Mouse (Mus musculus) kidney, postnatal 0 days (tissue): ENCODE data around the gene Rnf220. TPM values are rescaled to one million over a fixed set of nuclear protein-coding genes. Genes with fewer than 3 reads are reported as not detected.

Source experiments
- ATAC-seq: fragments of 200-750 bp; cut with Nextera tagmentation; replicated peaks from 2 replicates; pipeline ENCODE4 v1.8.0; 2017; ENCODE audit warnings: low read depth, moderate number of reproducible peaks, moderate TSS enrichment, moderate library complexity; ENCODE audit not compliant: low FRiP score
- DNase-seq: peaks from one replicate; pipeline ENCODE4 v3.0.0-alpha.2; 2016; ENCODE audit warnings: low spot score
- H3K27ac ChIP-seq: fragments of 300-500 bp; sonication (generic); 2 replicates; pipeline ENCODE4 v1.5.1; 2014; ENCODE audit warnings: mild to moderate bottlenecking
- H3K27me3 ChIP-seq: fragments of 300-500 bp; sonication (generic); 2 replicates; pipeline ENCODE4 v1.6.1; 2014; ENCODE audit warnings: low read length, mixed read lengths; ENCODE audit not compliant: insufficient read depth
- H3K36me3 ChIP-seq: fragments of 300-500 bp; sonication (generic); 2 replicates; pipeline ENCODE4 v1.6.1; 2014; ENCODE audit warnings: low read length, mixed read lengths; ENCODE audit not compliant: insufficient read depth
- H3K4me1 ChIP-seq: fragments of 300-500 bp; sonication (generic); replicated peaks from 2 replicates; pipeline ENCODE4 v1.6.1; 2014; ENCODE audit warnings: antibody characterized with exemption, low read length, mixed read lengths; ENCODE audit not compliant: insufficient read depth
- H3K4me2 ChIP-seq: fragments of 300-500 bp; sonication (generic); 2 replicates; pipeline ENCODE4 v1.6.1; 2014; ENCODE audit warnings: mild to moderate bottlenecking, low read length, moderate library complexity, mixed read lengths
- H3K4me3 ChIP-seq: fragments of 300-500 bp; sonication (generic); replicated peaks from 2 replicates; pipeline ENCODE4 v1.5.1; 2014; ENCODE audit warnings: low read depth, low read length
- H3K9ac ChIP-seq: fragments of 300-500 bp; sonication (generic); 2 replicates; pipeline ENCODE4 v1.6.1; 2014; ENCODE audit warnings: low read depth, low read length
- H3K9me3 ChIP-seq: fragments of 300-500 bp; sonication (generic); replicated peaks from 2 replicates; pipeline ENCODE4 v1.6.1; 2016; ENCODE audit warnings: low read length, inconsistent platforms, mixed read lengths
- CTCF ChIP-seq: IDR thresholded peaks from 2 replicates; pipeline ENCODE4 v1.5.1; 2016; ENCODE audit warnings: antibody characterized with exemption, low read depth, mild to moderate bottlenecking, moderate library complexity
- WGBS: fragments of 180-500 bp; shearing (Covaris S2); extraction: QIAGEN DNeasy Blood & Tissue Kit; methylation state at CpG from one replicate; pipeline ENCODE4 v1.1.7; 2014; 5-methylcytosine and 5-hydroxymethylcytosine counted together
- polyA plus RNA-seq: library from polyadenylated mRNA; unstranded; fragments of >200 nt; fragmentation: Nextera tagmentation; extraction: Ambion mirVana; gene quantifications from 2 replicates; pipeline ENCODE4 v1.2.1, GENCODE M21; 2015

Gene Rnf220
- polyA plus RNA-seq, 1 experiment from 2014 or later, result 62.1 TPM

DNA sequence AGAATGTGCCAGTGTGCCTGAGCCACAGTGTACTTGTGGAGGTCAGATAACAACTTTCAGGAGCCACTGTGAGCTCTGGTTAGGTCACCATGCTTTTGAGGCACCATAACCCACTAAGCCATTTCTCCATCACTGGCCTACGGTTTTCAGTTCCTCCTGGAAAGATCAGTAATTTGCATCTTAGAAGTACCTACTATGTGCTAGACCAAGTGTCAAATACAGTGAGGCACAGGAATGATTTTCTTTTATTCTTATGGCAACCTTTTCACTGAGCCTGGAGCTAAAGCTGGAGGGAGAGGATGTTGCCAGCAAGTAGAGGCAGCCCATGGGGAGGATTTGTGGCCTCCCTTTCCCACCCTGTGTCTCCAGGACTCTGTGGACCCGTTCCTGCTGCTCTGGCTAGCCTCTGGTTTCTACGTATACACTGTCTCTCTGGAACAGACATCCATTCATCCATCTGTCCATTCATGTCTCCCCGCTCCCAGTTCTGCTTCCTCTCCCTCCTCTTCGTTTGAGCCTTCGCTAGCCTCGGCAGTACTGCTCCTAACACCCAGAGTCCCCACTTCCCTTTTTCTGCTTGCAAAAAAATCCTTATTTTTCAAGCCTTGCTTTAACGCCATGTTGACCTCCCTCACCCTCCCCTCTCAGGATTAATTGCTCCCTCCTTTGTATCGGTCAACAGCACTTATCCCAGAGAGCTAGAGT is 38.8 kb upstream of the Rnf220 start:
- no peak overlapping the region for H3K27ac ChIP-seq
- 61% methylated on average over 9 of the region's 9 CpGs for WGBS

DNA sequence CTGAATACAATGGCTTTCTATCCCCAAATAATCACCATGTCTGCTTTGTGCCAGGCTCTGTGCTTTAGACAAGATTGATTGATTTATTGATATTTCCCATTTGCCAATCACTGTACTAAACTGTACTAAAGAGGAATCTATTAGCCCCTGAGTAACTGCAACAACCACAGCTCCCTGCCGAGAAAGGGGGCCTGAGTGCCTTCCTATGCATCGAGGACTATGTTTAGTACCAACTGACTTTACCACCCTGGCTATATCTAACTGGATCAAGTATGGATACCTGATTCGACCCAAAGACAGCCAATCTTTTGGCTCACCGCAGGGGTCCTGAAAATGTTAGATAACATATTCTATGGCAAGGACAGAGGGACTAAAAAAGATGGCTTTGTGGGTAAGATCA is 33.0 kb upstream of the Rnf220 start:
- no peak overlapping the region for H3K4me2 ChIP-seq
- ATAC-seq (no peak), DNase-seq (no peak)
- H3K4me3 ChIP-seq, result no peak overlapping the region
- no peak overlapping the region for H3K27ac ChIP-seq
- H3K9ac ChIP-seq, result no peak overlapping the region
- WGBS, result 81% methylated on average over 4 of the region's 4 CpGs
- TF ChIP-seq CTCF, result no peak
- H3K9me3 ChIP-seq, result no peaks in the 10 kb centered on the region
- H3K36me3 ChIP-seq, result no peaks in the 10 kb centered on the region
- H3K4me1 ChIP-seq, result no peaks in the 10 kb centered on the region
- H3K27me3 ChIP-seq, result no peaks in the 10 kb centered on the region; the same call in 1 of the 2 replicates

More for the DNA sequence above, 38.8 kb upstream of the Rnf220 start:
- Histone ChIP-seq H3K27me3 (no peaks in the 10 kb centered on the region), H3K9ac (no peak overlapping the region), H3K4me2 (no peak overlapping the region), H3K4me1 (no peaks in the 10 kb centered on the region), H3K4me3 (no peak overlapping the region), H3K36me3 (no peaks in the 10 kb centered on the region), H3K9me3 (no peaks in the 10 kb centered on the region)
- TF ChIP-seq CTCF, result no peak
- ATAC-seq (no peak), DNase-seq (no peak)

DNA sequence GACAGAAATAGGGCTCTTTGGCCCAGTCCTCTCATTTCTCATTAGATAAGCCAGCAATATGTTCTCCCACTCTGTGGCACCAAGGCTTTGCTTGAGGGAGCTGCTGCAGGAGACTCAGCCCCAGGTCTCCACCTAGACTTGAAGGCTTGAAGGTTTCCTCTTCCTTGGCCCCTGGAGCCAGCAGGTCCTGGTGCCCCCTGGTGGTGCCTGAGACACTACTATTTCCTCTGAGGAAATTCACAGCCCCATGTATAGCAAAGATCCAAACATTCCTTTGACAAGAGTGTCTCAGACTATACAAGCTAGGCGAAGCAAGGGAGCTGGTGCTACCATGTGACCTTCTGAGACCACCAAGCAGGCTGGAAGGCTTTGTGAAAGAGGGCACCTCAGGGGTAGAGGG is 31.1 kb upstream of the Rnf220 start:
- Histone ChIP-seq H3K27me3 (no peaks in the 10 kb centered on the region; the same call in 1 of the 2 replicates), H3K9ac (no peak overlapping the region), H3K4me3 (no peak overlapping the region), H3K36me3 (no peaks in the 10 kb centered on the region), H3K9me3 (no peaks in the 10 kb centered on the region), H3K4me2 (no peak overlapping the region), H3K4me1 (no peaks in the 10 kb centered on the region), H3K27ac (no peak overlapping the region)
- 23% methylated on average over 1 of the region's 1 CpGs for WGBS
- DNase-seq (peak; percentile 80), ATAC-seq (no peak)
- TF ChIP-seq CTCF, result peak; percentile 88

DNA sequence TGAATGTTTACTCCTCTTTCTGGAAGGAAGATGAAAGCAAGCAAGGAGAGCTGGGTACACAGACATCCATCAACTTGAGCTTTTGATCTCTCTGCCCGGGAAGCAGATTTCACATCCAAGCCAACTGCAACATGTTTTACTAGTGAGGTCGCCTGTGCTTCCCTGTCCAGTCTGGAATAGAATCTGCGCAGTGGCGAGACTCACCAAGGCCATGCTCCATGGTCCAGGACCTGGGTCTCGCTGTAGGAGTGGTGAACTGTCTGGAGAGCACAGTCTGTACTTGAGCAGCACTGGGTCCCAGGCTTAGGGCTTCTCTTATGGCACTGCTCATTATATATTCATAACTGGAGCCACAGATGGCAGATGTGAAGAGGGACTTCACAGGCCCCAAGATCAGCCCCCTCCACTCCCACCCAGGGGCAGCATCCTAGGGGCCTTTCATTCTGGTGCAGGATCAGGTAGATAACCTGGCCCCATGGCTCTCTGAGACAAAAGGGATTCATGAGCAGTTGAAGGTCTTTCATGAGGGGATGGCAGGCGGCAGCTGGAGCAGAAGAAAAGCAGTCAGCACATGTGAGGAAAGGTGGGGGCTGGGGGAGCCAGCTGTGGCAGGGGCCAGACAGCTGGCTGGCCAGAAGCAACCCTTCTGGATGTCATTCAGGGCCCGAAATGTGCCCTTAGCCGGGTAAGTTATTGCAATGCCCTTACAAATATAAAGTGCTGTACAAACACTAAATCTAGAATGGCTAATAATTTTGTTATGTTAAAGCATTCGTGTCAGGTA is 30.5 kb upstream of the Rnf220 start:
- H3K9me3 ChIP-seq, result no peaks in the 10 kb centered on the region
- H3K4me3 ChIP-seq, result no peak overlapping the region
- no peak for TF ChIP-seq CTCF
- no peak overlapping the region for H3K4me2 ChIP-seq
- no peak overlapping the region for H3K27ac ChIP-seq
- no peak for DNase-seq
- WGBS, result 47% methylated on average over 9 of the region's 9 CpGs
- no peaks in the 10 kb centered on the region; the same call in 1 of the 2 replicates for H3K27me3 ChIP-seq
- no peaks in the 10 kb centered on the region for H3K4me1 ChIP-seq
- ATAC-seq, result no peak; the same call in 1 of the 2 replicates
- no peaks in the 10 kb centered on the region for H3K36me3 ChIP-seq
- H3K9ac ChIP-seq, result no peak overlapping the region

DNA sequence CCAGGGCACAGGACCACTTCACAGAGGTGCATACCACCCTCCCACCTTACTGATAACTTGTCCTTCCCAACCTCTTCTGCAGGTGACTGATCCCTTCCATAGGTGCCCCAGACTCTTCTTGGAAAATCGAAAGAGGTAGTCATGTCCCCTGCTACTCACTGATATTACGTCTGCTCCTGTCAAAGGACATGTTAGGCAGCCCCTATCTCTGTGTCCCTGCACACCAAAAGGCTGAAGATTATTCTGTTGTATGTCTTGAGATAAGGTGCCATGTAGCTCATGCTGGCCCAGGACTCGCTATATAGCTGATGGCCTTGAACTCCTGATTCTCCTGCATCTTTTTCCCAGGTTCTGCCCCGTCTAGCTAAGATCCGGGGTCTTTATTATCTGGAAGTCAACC is 29.1 kb upstream of the Rnf220 start:
- H3K4me3 ChIP-seq, result no peak overlapping the region
- H3K36me3 ChIP-seq, result no peaks in the 10 kb centered on the region
- no peak overlapping the region for H3K4me2 ChIP-seq
- H3K27me3 ChIP-seq, result no peaks in the 10 kb centered on the region; the same call in 1 of the 2 replicates
- H3K9ac ChIP-seq, result no peak overlapping the region
- DNase-seq (no peak), ATAC-seq (no peak)
- no peaks in the 10 kb centered on the region for H3K4me1 ChIP-seq
- TF ChIP-seq CTCF, result no peak
- H3K27ac ChIP-seq, result no peak overlapping the region
- H3K9me3 ChIP-seq, result no peaks in the 10 kb centered on the region
- 87% methylated on average over 5 of the region's 5 CpGs for WGBS

DNA sequence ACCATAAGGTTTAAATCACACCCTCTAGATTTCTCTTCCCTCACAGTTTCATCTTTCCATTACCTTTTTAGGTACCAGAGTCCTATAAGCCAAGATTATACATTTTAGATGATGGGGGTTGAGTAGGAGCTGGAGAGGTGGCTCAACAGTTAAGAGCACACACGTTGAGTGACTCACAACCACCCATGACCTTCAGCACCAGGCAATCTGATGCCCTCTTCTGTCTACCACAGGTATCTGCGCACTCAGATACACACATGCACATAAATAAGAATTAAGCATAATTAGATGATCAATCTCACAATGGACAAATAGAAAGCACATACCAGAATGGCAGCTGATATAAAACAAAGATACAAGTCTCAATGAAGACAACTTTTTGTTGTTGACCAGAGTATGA is 24.5 kb upstream of the Rnf220 start:
- no peaks in the 10 kb centered on the region for H3K36me3 ChIP-seq
- 68% methylated on average over 2 of the region's 2 CpGs for WGBS
- no peak for DNase-seq
- no peak overlapping the region for H3K4me3 ChIP-seq
- H3K27ac ChIP-seq, result no peak overlapping the region
- no peaks in the 10 kb centered on the region for H3K27me3 ChIP-seq
- TF ChIP-seq CTCF, result no peak; the same call in 1 of the 2 replicates
- no peak overlapping the region for H3K9ac ChIP-seq
- ATAC-seq, result no peak
- no peaks in the 10 kb centered on the region for H3K4me1 ChIP-seq
- H3K4me2 ChIP-seq, result no peak overlapping the region
- H3K9me3 ChIP-seq, result no peaks in the 10 kb centered on the region
